Mouse (Mus musculus) brown adipose tissue, adult 24 weeks (tissue): ENCODE results near the gene Gna13. TPM values are rescaled to one million over a fixed set of nuclear protein-coding genes. Genes with fewer than 3 reads are reported as not detected.
A peak's percentile ranks its signal among the peaks of the same experiment; 100 is the strongest.

Experiments
- H3K27ac ChIP-seq: fragments of 200-500 bp; replicated peaks from 2 replicates; pipeline ENCODE4 v1.5.1; 2012; ENCODE audit warnings: low read depth, mild to moderate bottlenecking, low read length
- H3K4me1 ChIP-seq: fragments of 200-500 bp; 2 replicates; pipeline ENCODE4 v1.6.1; 2012; ENCODE audit warnings: low read length, mixed read lengths; ENCODE audit not compliant: control insufficient read depth, insufficient read depth, insufficient read length
- H3K4me3 ChIP-seq: fragments of 200-500 bp; 2 replicates; pipeline ENCODE4 v1.5.1; 2012; ENCODE audit warnings: low read depth, mild to moderate bottlenecking, low read length, moderate library complexity; ENCODE audit not compliant: insufficient read depth
- polyA plus RNA-seq: library from polyadenylated mRNA; stranded (reverse); fragments of >200 nt; gene quantifications from 2 replicates; pipeline ENCODE4 v1.2.4, GENCODE M21; 2012; ENCODE audit not compliant: missing spikeins, insufficient read depth, insufficient read length

The Gna13 gene
- 41.6 and 43.8 TPM in 2 replicates for polyA plus RNA-seq

GRCm38 (mm10) chr11:109362463-109363190, at the start of gene Gna13:
Gene Gna13, plus strand, starts transcription at chr11:109362831.
- H3K4me3 ChIP-seq, result peak within 1 kb of the TSS; percentile 93
- peak within 1 kb of the TSS; percentile 99 for H3K27ac ChIP-seq
- peaks cover 17% of the 10 kb centered on the region for H3K4me1 ChIP-seq

- Histone ChIP-seq H3K4me1 (no peaks in the 10 kb centered on the region), H3K4me3 (no peak overlapping the region), H3K27ac (no peak overlapping the region)
These were observed 45.7 kb upstream of the Gna13 start for GRCm38 (mm10) chr11:109316921-109317320.

- H3K27ac ChIP-seq, result no peak overlapping the region
- no peaks in the 10 kb centered on the region for H3K4me1 ChIP-seq
- H3K4me3 ChIP-seq, result no peak overlapping the region
These were observed 43.2 kb upstream of the Gna13 start for GRCm38 (mm10) chr11:109319471-109319870.

GRCm38 (mm10) chr11:109319946-109320345, 42.7 kb upstream of the Gna13 start:
- Histone ChIP-seq H3K27ac (no peak overlapping the region), H3K4me3 (no peak overlapping the region), H3K4me1 (no peaks in the 10 kb centered on the region)

GRCm38 (mm10) chr11:109320361-109320933, 42.2 kb upstream of the Gna13 start:
- no peak overlapping the region for H3K4me3 ChIP-seq
- H3K4me1 ChIP-seq, result no peaks in the 10 kb centered on the region
- H3K27ac ChIP-seq, result no peak overlapping the region

- H3K27ac ChIP-seq, result no peak overlapping the region
- H3K4me1 ChIP-seq, result no peaks in the 10 kb centered on the region
- H3K4me3 ChIP-seq, result no peak overlapping the region
These were observed 36.4 kb upstream of the Gna13 start for GRCm38 (mm10) chr11:109326270-109326669.

- no peak overlapping the region for H3K4me3 ChIP-seq
- no peak overlapping the region for H3K27ac ChIP-seq
- H3K4me1 ChIP-seq, result peaks cover 2% of the 10 kb centered on the region; the same call in 1 of the 2 replicates
These were observed 35.2 kb upstream of the Gna13 start for GRCm38 (mm10) chr11:109327381-109327780.

- Histone ChIP-seq H3K4me3 (no peak overlapping the region), H3K27ac (no peak overlapping the region), H3K4me1 (peaks cover 2% of the 10 kb centered on the region; the same call in 1 of the 2 replicates)
These were observed 34.7 kb upstream of the Gna13 start for GRCm38 (mm10) chr11:109327952-109328351.

- H3K27ac ChIP-seq, result no peak overlapping the region
- H3K4me3 ChIP-seq, result no peak overlapping the region
- H3K4me1 ChIP-seq, result peaks cover 2% of the 10 kb centered on the region; the same call in 1 of the 2 replicates
These were observed 33.3 kb upstream of the Gna13 start for GRCm38 (mm10) chr11:109329331-109329730.

- Histone ChIP-seq H3K27ac (no peak overlapping the region), H3K4me3 (no peak overlapping the region)
These were observed 31.8 kb upstream of the Gna13 start for GRCm38 (mm10) chr11:109330706-109331393.

GRCm38 (mm10) chr11:109331424-109331824, 31.2 kb upstream of the Gna13 start:
- H3K27ac ChIP-seq, result 0 out of 2 replicates have a peak overlapping the region, but pooled peaks have one; percentile 4
- H3K4me1 ChIP-seq, result peaks cover 2% of the 10 kb centered on the region; the same call in 1 of the 2 replicates
- H3K4me3 ChIP-seq, result peak overlapping the region; percentile 58

More at GRCm38 (mm10) chr11:109330706-109331393, 31.8 kb upstream of the Gna13 start:
- H3K4me1 ChIP-seq, result peaks cover 2% of the 10 kb centered on the region; the same call in 1 of the 2 replicates

GRCm38 (mm10) chr11:109332722-109333121, 29.9 kb upstream of the Gna13 start:
- no peak overlapping the region for H3K27ac ChIP-seq
- no peak overlapping the region for H3K4me3 ChIP-seq

GRCm38 (mm10) chr11:109334773-109335172, 27.9 kb upstream of the Gna13 start:
- H3K4me3 ChIP-seq, result no peak overlapping the region

More at GRCm38 (mm10) chr11:109332722-109333121, 29.9 kb upstream of the Gna13 start:
- H3K4me1 ChIP-seq, result peaks cover 2% of the 10 kb centered on the region; the same call in 1 of the 2 replicates

GRCm38 (mm10) chr11:109335890-109336289, 26.7 kb upstream of the Gna13 start:
- Histone ChIP-seq H3K4me3 (no peak overlapping the region), H3K4me1 (peaks cover 2% of the 10 kb centered on the region; the same call in 1 of the 2 replicates), H3K27ac (no peak overlapping the region)

More at GRCm38 (mm10) chr11:109334773-109335172, 27.9 kb upstream of the Gna13 start:
- H3K4me1 ChIP-seq, result peaks cover 2% of the 10 kb centered on the region; the same call in 1 of the 2 replicates
- H3K27ac ChIP-seq, result no peak overlapping the region
